Mouse (Mus musculus) lung, postnatal 0 days (tissue): ENCODE measurements around the gene Gm10376.
"Not testable (repeated sequence)": the region's sequence is repeated elsewhere in the genome, so short reads cannot be mapped to it uniquely, and the experiment has no call there.

Source experiments
- CTCF ChIP-seq: IDR thresholded peaks from 2 replicates; pipeline ENCODE4 v1.5.1; 2016; ENCODE audit warnings: antibody characterized with exemption, mild to moderate bottlenecking
- EP300 ChIP-seq: IDR thresholded peaks from 2 replicates; pipeline ENCODE4 v1.6.1; 2016; ENCODE audit warnings: antibody characterized with exemption, mild to moderate bottlenecking, control low read depth

GRCm38 (mm10) chr14:42993524-42993923, 21.9 kb downstream of the Gm10376 start, which contains the start of gene Gm8082:
- TF ChIP-seq CTCF, EP300: not testable (repeated sequence)
